Mouse (Mus musculus) heart, embryonic 12.5 days (tissue): ENCODE measurements around the gene Glp2r. TPM values are rescaled to one million over a fixed set of nuclear protein-coding genes. Genes with fewer than 3 reads are reported as not detected.

Source experiments
- ATAC-seq: fragments of 200-750 bp; cut with Nextera tagmentation; 2 replicates; pipeline ENCODE4 v1.8.0; 2017; ENCODE audit warnings: moderate TSS enrichment, moderate library complexity; ENCODE audit not compliant: insufficient number of reproducible peaks, low FRiP score
- H3K27ac ChIP-seq: fragments of 300-500 bp; sonication (generic); 2 replicates; pipeline ENCODE4 v1.5.1; 2016; ENCODE audit warnings: mild to moderate bottlenecking, moderate library complexity; ENCODE audit not compliant: poor library complexity, severe bottlenecking
- H3K27me3 ChIP-seq: fragments of 300-500 bp; sonication (generic); replicated peaks from 2 replicates; pipeline ENCODE4 v1.6.1; 2016; ENCODE audit warnings: mild to moderate bottlenecking, moderate library complexity
- H3K36me3 ChIP-seq: fragments of 300-500 bp; sonication (generic); 2 replicates; pipeline ENCODE4 v1.6.1; 2016; ENCODE audit warnings: mild to moderate bottlenecking, moderate library complexity
- H3K4me1 ChIP-seq: fragments of 300-500 bp; sonication (generic); replicated peaks from 2 replicates; pipeline ENCODE4 v1.6.1; 2016; ENCODE audit warnings: mild to moderate bottlenecking
- H3K4me2 ChIP-seq: fragments of 300-500 bp; sonication (generic); 2 replicates; pipeline ENCODE4 v1.6.1; 2016; ENCODE audit warnings: mild to moderate bottlenecking, moderate library complexity
- H3K4me3 ChIP-seq: fragments of 300-500 bp; sonication (generic); 2 replicates; pipeline ENCODE4 v1.5.1; 2016; ENCODE audit warnings: mild to moderate bottlenecking
- H3K9ac ChIP-seq: fragments of 300-500 bp; sonication (generic); 2 replicates; pipeline ENCODE4 v1.6.1; 2016; ENCODE audit warnings: mild to moderate bottlenecking, moderate library complexity
- H3K9me3 ChIP-seq: fragments of 300-500 bp; sonication (generic); replicated peaks from 2 replicates; pipeline ENCODE4 v1.6.1; 2016; ENCODE audit warnings: mild to moderate bottlenecking, moderate library complexity
- WGBS: fragments of 180-500 bp; shearing (Covaris S2); methylation state at CpG from one replicate; pipeline ENCODE4 v1.1.7; 2016; 5-methylcytosine and 5-hydroxymethylcytosine counted together
- polyA plus RNA-seq: library from polyadenylated mRNA; unstranded; fragments of >200 nt; fragmentation: Nextera tagmentation; extraction: Ambion mirVana; gene quantifications from 2 replicates; pipeline ENCODE4 v1.2.1, GENCODE M21; 2016

The Glp2r gene
- polyA plus RNA-seq, 1 experiment from 2014 or later, result not detected

DNA sequence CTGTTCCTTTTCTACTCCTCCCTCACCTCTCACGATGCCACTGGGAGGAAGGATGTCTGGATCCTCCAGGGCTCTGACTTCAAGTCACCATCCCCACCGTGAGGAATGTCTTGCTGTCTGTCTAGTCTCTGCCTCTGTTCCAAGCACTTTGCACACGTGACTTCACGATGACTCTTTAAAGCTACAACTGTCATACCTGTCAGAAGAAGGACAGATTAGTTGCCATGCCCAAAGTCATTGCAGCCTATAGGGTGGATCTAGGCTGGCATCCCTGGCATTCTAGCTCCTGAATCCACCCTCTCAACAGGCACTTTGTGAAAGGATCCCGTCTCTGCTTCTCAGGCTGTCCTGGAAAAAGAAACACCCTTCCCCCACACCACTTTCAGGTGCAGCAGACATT, 91.7 kb downstream of the Glp2r start:
- Histone ChIP-seq H3K9me3 (no peaks in the 10 kb centered on the region), H3K9ac (no peak overlapping the region), H3K4me3 (no peak overlapping the region), H3K27ac (no peak overlapping the region), H3K4me2 (no peak overlapping the region), H3K36me3 (no peaks in the 10 kb centered on the region), H3K4me1 (no peaks in the 10 kb centered on the region), H3K27me3 (no peaks in the 10 kb centered on the region)
- 62% methylated on average over 5 of the region's 5 CpGs for WGBS
- no peak for ATAC-seq

DNA sequence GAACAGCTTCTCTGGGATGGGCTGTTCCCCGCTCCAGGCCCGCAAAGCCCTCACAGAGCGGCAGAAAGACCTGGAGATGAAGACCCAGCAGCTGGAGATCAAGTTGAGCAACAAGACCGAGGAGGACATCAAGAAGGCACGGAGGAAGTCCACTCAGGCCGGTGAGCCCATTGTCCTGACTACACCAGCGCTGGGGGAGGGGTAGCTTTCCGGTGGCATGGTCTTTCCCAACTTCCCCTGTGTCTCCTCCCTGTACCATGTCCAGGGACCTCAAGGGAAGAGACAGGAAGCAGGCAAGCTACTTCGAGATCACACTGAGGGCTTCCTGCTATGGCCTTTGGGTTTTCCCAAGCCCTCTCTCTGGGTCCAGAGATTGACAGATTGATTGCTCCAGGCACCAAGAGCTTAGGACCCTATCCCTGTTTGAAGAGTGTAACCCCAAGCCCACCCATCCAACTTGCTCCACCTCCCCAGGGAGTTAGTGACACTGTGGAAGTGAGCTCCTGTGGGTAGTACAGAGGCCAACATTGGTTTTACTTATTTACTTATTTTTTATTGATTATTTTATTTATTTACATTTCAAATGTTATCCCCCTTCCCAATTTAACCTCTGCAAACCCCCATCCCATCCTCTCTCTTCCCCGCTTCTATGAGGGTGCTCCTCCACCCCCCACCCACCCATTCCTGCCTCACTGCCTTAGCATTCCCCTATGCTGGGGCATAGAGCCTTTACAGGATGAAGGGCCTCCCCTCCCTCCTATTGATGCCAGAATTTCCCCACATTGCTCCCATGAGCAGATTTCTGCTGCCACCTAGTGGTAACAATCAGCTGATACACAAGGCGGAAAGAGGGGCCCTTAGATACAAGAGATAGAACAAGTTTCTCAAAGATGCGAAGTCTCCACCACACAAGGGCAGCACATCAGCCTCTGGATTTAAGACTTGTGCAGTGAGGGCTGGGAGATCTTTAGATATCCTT, 95.1 kb downstream of the Glp2r start:
- H3K9me3 ChIP-seq, result no peaks in the 10 kb centered on the region
- WGBS, result 49% methylated on average over 12 of the region's 12 CpGs
- no peaks in the 10 kb centered on the region for H3K36me3 ChIP-seq
- H3K27ac ChIP-seq, result no peak overlapping the region
- ATAC-seq, result peak; percentile 48; the same call in 1 of the 2 replicates
- no peak overlapping the region for H3K9ac ChIP-seq
- H3K27me3 ChIP-seq, result no peaks in the 10 kb centered on the region
- H3K4me2 ChIP-seq, result no peak overlapping the region
- H3K4me1 ChIP-seq, result peaks cover 16% of the 10 kb centered on the region
- no peak overlapping the region for H3K4me3 ChIP-seq

DNA sequence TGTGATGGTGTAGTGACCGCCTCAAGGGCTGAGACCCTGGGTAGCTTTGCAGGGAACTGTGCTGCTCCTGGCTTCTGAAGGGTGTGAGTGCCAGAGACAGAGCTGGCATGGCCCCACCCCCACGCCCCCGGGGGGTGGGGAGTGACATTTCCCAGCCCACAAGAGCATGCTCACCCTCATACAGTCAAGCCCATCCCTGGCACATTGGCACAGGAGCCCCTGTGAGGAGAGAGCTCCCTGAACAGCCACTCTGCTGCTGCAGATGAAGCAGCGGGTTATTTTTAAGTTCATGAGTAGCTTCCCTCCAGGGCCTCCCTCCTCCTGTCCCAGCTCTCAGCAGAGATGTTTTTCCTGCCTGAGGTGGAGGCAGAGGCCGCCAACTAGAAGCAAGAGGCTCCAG, 98.8 kb downstream of the Glp2r start:
- Histone ChIP-seq H3K9me3 (no peaks in the 10 kb centered on the region), H3K4me2 (peak overlapping the region; percentile 25; the same call in 1 of the 2 replicates), H3K9ac (no peak overlapping the region), H3K27me3 (no peaks in the 10 kb centered on the region), H3K27ac (peak overlapping the region; percentile 65), H3K4me1 (peaks cover 26% of the 10 kb centered on the region), H3K36me3 (no peaks in the 10 kb centered on the region), H3K4me3 (no peak overlapping the region)
- 38% methylated on average over 5 of the region's 5 CpGs for WGBS
- no peak; the same call in 1 of the 2 replicates for ATAC-seq

DNA sequence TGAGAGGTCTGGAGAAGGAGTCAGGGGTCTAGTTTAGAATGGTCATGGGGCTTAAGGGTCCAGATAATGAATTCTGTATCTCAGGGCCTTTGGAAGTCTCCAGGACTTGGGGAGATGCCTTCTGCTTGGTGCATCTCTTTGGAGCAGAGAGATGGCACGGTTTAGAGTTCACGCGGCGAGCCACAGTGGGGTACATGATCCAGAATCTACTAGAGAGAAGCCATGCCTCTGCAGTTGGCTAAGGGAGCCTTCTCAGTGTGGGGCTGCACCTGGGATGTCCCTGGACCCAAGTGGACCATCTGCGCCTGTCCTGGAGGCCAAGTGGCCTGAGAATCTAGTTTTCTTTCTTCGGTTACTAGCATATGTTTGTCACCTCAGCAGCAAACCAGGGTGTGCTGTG, 100.9 kb downstream of the Glp2r start:
- no peaks in the 10 kb centered on the region for H3K36me3 ChIP-seq

DNA sequence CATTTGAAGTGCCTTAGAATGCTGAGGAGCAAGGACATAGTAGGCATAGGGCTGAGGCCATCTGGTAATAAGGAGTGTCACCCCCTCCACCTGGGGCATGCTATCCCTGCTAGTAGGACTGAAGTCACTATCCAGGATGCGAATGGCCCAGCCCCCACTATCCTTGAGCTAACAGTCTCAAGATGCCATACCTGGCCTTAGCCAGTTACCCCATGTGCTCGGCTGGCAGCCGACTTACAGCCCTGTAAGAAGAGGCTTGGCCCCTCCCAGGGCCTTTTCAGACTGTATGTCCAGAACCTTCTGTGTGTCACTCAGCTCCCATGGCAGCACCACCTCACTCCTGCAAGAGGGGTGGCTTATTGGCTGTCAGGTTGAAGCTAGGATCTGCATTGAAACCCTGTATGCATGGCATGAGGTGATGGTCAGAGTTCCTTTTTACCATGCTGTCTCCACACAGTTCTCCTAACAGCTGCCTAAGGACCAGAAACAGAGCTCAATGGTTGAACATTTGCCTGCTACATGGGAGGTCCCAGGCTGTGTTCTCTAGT, 102.4 kb downstream of the Glp2r start:
- Histone ChIP-seq H3K36me3 (no peaks in the 10 kb centered on the region), H3K27me3 (no peaks in the 10 kb centered on the region), H3K4me3 (no peak overlapping the region), H3K27ac (no peak overlapping the region), H3K4me2 (no peak overlapping the region), H3K9ac (no peak overlapping the region), H3K9me3 (no peaks in the 10 kb centered on the region), H3K4me1 (peaks cover 27% of the 10 kb centered on the region)
- WGBS, result 79% methylated on average over 3 of the region's 3 CpGs
- ATAC-seq, result no peak

More for the DNA sequence above, 100.9 kb downstream of the Glp2r start:
- H3K4me2 ChIP-seq, result no peak overlapping the region
- no peaks in the 10 kb centered on the region for H3K9me3 ChIP-seq
- H3K4me1 ChIP-seq, result peaks cover 27% of the 10 kb centered on the region
- no peaks in the 10 kb centered on the region for H3K27me3 ChIP-seq
- no peak for ATAC-seq
- H3K27ac ChIP-seq, result no peak overlapping the region
- WGBS, result 91% methylated on average over 6 of the region's 6 CpGs
- H3K4me3 ChIP-seq, result no peak overlapping the region
- H3K9ac ChIP-seq, result no peak overlapping the region

DNA sequence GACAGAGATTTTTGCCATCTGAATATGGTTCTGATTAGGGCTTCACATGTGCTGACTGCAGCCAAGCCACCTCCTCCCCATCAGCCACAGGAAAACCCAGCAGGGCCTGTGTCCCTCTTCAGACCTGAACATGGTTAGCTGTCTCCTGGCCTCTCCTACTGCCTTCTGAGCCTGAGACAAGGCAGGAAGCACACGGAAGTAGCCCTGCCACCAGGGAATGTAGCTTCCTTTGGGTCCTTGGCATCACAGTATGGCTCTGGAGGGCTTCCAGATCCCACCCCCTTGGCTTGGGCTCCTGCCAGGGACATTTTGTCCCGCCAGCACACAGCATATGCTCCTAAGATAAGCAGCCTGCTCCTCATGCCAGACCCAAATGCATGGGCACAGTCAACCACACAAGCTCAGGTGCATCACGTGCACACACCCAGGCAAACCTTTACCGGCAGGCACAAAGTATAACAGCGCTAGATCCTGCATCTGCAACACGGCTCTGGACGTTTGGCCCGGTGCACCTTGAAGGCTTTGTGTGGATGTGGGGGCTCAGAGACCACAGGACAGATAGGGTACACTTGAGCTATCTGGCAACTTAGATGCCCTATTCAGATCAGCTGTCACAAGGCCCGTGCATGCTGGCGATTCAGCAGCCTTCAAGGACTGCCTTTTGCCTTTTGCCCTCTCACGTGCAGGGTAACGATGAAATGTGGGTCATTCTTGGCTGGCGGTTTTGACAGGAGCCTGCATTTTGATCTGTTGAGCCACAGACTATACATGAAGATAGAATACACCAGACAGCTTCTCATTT, 103.2 kb downstream of the Glp2r start:
- Histone ChIP-seq H3K27ac (no peak overlapping the region), H3K27me3 (no peaks in the 10 kb centered on the region), H3K9me3 (no peaks in the 10 kb centered on the region), H3K36me3 (no peaks in the 10 kb centered on the region), H3K4me1 (peaks cover 24% of the 10 kb centered on the region), H3K4me3 (no peak overlapping the region), H3K9ac (no peak overlapping the region), H3K4me2 (no peak overlapping the region)
- no peak for ATAC-seq
- WGBS, result 70% methylated on average over 13 of the region's 13 CpGs

DNA sequence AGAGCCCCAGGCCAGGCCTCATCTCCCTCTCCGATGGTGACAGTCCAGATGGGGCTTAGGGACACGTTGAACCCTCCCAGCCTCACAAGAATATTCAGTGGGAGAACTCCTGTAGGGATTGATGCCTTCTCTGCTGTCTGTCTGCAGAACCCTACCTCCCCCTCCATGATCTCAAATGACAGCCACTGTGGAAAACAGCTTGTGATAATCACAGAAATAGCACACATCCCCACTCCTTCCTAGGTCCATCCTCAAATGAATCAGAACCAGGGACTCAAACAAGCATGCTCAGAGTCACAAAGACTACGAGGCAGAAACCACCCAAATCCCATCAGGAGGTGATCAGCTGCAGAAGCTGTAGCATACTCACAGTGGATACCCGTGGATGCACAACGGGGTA, 104.8 kb downstream of the Glp2r start:
- WGBS, result 74% methylated on average over 5 of the region's 5 CpGs
- Histone ChIP-seq H3K9ac (no peak overlapping the region), H3K36me3 (peaks cover 4% of the 10 kb centered on the region), H3K4me2 (no peak overlapping the region), H3K4me1 (peaks cover 11% of the 10 kb centered on the region), H3K4me3 (no peak overlapping the region), H3K27me3 (no peaks in the 10 kb centered on the region), H3K9me3 (no peaks in the 10 kb centered on the region), H3K27ac (no peak overlapping the region)
- ATAC-seq, result no peak

DNA sequence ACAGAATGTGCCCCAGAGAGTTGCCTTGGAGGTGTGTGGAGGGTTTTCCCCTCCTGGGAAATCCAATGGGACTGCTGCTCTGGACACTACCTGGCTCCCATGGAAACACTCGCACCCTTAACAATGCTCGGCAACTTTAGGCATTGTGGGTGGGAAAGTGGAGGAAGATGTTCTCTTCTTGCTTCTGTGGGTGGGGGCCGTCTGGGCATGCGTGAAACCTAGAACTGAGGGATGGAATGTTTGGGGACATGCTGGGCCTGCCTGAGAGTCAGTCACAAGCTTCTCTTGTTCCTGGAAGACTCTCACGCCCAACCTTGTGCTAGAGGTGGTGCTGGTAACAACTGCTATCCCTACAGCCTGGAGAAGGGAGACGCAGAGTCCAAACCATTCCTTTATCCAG, 106.0 kb downstream of the Glp2r start:
- H3K4me3 ChIP-seq, result no peak overlapping the region
- no peak for ATAC-seq
- no peaks in the 10 kb centered on the region for H3K9me3 ChIP-seq
- no peak overlapping the region for H3K27ac ChIP-seq
- peaks cover 9% of the 10 kb centered on the region for H3K36me3 ChIP-seq
- H3K27me3 ChIP-seq, result no peaks in the 10 kb centered on the region
- 76% methylated on average over 6 of the region's 6 CpGs for WGBS
- H3K4me1 ChIP-seq, result peaks cover 11% of the 10 kb centered on the region
- no peak overlapping the region for H3K9ac ChIP-seq
- no peak overlapping the region for H3K4me2 ChIP-seq

DNA sequence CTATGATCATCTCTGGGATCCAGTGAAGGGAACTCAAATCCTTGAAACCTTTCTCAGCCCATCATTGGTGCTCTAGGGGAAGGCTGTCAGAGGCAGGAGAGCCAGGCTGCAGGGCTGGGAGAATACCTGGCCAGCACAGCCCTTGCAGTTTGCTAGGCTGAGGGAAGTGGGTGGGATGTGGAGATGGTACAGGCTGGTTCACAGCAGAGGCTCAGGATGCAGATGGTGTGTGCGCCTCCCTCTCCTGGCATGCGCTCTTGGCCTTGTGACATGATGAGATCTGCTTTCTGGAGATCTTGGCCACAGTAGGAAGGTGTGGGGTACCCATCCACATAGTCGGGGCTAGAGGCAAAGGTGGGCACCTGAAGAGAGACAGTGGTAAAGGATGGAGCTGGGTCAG, 106.7 kb downstream of the Glp2r start:
- Histone ChIP-seq H3K9me3 (no peaks in the 10 kb centered on the region), H3K36me3 (peaks cover 9% of the 10 kb centered on the region), H3K4me1 (peaks cover 11% of the 10 kb centered on the region), H3K9ac (no peak overlapping the region), H3K4me2 (no peak overlapping the region), H3K27ac (no peak overlapping the region), H3K27me3 (no peaks in the 10 kb centered on the region), H3K4me3 (no peak overlapping the region)
- WGBS, result 80% methylated on average over 3 of the region's 3 CpGs
- ATAC-seq, result peak; percentile 25; the same call in 1 of the 2 replicates

DNA sequence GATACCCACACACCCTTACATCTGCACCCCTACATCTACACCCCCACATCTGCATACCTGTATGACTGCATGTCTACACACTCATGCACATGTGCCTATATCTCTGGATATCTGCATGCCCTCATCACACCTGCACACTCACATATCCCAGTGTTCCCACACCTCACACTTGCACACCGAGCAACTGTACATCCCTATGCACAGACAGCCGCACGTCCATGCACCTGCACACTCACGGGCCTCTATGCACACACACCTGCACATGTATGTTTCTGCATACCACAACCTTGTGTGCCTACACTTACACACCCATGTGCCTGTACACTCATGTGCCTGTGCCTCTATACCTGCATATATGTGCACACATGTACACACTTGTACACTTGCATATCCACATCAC, 107.5 kb downstream of the Glp2r start:
- ATAC-seq, result no peak
- H3K4me2 ChIP-seq, result no peak overlapping the region
- no peak overlapping the region for H3K27ac ChIP-seq
- H3K9ac ChIP-seq, result no peak overlapping the region
- H3K27me3 ChIP-seq, result no peaks in the 10 kb centered on the region
- H3K4me3 ChIP-seq, result no peak overlapping the region
- no peaks in the 10 kb centered on the region for H3K9me3 ChIP-seq
- peaks cover 11% of the 10 kb centered on the region for H3K4me1 ChIP-seq
- H3K36me3 ChIP-seq, result peaks cover 9% of the 10 kb centered on the region
- WGBS, result 86% methylated on average over 4 of the region's 4 CpGs

DNA sequence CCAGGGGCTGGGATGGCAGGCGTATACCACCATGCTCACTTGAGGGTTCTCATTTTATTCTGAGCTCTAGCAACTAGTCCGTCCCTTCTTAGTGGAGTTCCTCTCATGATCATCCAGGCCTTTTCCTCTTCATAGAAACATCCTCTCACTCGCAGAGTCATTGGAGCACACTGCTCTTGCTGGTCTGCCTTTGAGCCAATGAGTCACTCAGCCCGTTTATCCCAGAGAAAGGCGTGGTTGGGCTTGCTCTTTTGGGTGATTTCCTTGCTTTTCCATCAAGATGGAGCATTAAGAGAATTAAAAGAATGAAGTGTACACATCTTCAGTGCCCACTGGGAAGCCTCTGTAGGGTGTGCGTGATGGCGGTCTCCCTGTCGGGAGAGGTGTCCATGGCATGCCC, 109.5 kb downstream of the Glp2r start:
- Histone ChIP-seq H3K36me3 (peaks cover 9% of the 10 kb centered on the region), H3K4me2 (no peak overlapping the region), H3K9ac (no peak overlapping the region), H3K27me3 (no peaks in the 10 kb centered on the region), H3K9me3 (no peaks in the 10 kb centered on the region), H3K27ac (no peak overlapping the region), H3K4me3 (no peak overlapping the region), H3K4me1 (no peaks in the 10 kb centered on the region)
- ATAC-seq, result no peak
- WGBS, result 87% methylated on average over 8 of the region's 8 CpGs
